In genomic region chr19:46356701-46357138, GRCm38 (mm10) we compare ENCODE assay signal across 8 mouse cellular contexts. TPM values are rescaled to one million over a fixed set of nuclear protein-coding genes. Genes with fewer than 3 reads are reported as not detected.
DNase-seq lines count a peak whose midpoint lies in the region; ATAC-seq and TF ChIP-seq lines count a peak whose summit lies in the region.

No protein-coding gene starts in this region.

- H3K9ac ChIP-seq in hindbrain, embryonic 14.5 days = peak overlapping the region; percentile 74

- POLR2A ChIA-PET in Patski (lab: Charles Lee) = no interaction called here

- under 1% methylated on average over 29 of the region's 29 CpGs for WGBS in hindbrain, embryonic 14.5 days

- DNase-seq in Patski (ENCODE audit: low read depth, low spot score) = peak; percentile 64
- DNase-seq in cerebellum, postnatal 14 days = peak; percentile 96 to 99
- peak; percentile 79 to 82 for DNase-seq in frontal cortex, postnatal 14 days (ENCODE audit: low spot score in 2 of 2)
- DNase-seq in hindbrain, embryonic 14.5 days (ENCODE audit: low spot score) = peak; percentile 89
- DNase-seq in layer of hippocampus, postnatal 36 days = peak; percentile 88 to 90
- peak; percentile 91 for DNase-seq in lung, postnatal 25 days (ENCODE audit: low spot score)
- DNase-seq in retina, embryonic 14.5 days (ENCODE audit: low spot score) = peak; percentile 89
- peak; percentile 81 to 90 for DNase-seq in thymus, postnatal 36 days

- CTCF ChIA-PET in Patski (lab: Charles Lee) = interaction anchor here (0.5 to 1.7 kb wide), 5 partner anchors 12 to 184 kb away, joined by 3 to 4 read pairs (median 4); no protein-coding TSS in a partner anchor

- TF ChIP-seq CTCF in Patski (IDR thresholded peaks at IDR 0.05) = no peak

- 0 out of 2 replicates have a peak, but pooled peaks cover 4% of the 10 kb centered on the region for H3K4me1 ChIP-seq in hindbrain, embryonic 14.5 days (replicated peaks; ENCODE audit: control insufficient read depth, insufficient read depth, low read length)

- peak overlapping the region; percentile 48 for H3K4me3 ChIP-seq in hindbrain, embryonic 14.5 days (replicated peaks; ENCODE audit: low read length)

- H3K4me2 ChIP-seq in hindbrain, embryonic 14.5 days (replicated peaks) = peak overlapping the region; percentile 82

- ATAC-seq in Patski = peak; percentile 80
- ATAC-seq in hindbrain, embryonic 14.5 days (ENCODE audit: low FRiP score) = peak; percentile 91

- H3K27ac ChIP-seq in hindbrain, embryonic 14.5 days = 0 out of 2 replicates have a peak overlapping the region, but pooled peaks have one; percentile 22

- in situ Hi-C loops in Patski (cut with MboI; ENCODE audit: low pct_unique_long_range_greater_than_20kb) = no loop called here

- H3K9me3 ChIP-seq in hindbrain, embryonic 14.5 days (ENCODE audit: control insufficient read depth, low read length) = no peaks in the 10 kb centered on the region

- H3K36me3 ChIP-seq in hindbrain, embryonic 14.5 days (replicated peaks; ENCODE audit: control insufficient read depth, insufficient read depth) = no peaks in the 10 kb centered on the region

- H3K27me3 ChIP-seq in Patski = no peaks in the 10 kb centered on the region
- no peaks in the 10 kb centered on the region; the same call in 1 of the 2 replicates for H3K27me3 ChIP-seq in hindbrain, embryonic 14.5 days (ENCODE audit: control insufficient read depth, insufficient read depth, low read length)

RNA-seq across cellular contexts. Expression of gene 2310034G01Rik, which starts 6.6 kb away (rescaled TPM):
- 0.42 TPM for polyA plus RNA-seq in Patski (2021)
- 2.5 and 2.8 TPM in 2 replicates for polyA plus RNA-seq in hindbrain, embryonic 14.5 days (2014; fragmentation: Nextera tagmentation; extraction: Ambion mirVana)
- total RNA-seq in layer of hippocampus, postnatal 36 days (2021) = 1 to 10 TPM; 1.1 to 1.2 TPM

RNA-seq across cellular contexts. Expression of gene Mfsd13a, which starts 15.8 kb away (rescaled TPM):
- polyA plus RNA-seq in Patski (2021) = 11.7 TPM
- polyA plus RNA-seq in hindbrain, embryonic 14.5 days (2014; fragmentation: Nextera tagmentation; extraction: Ambion mirVana) = 9.9 and 10.0 TPM in 2 replicates
- 10 to 100 TPM; 28.2 to 30.3 TPM for total RNA-seq in layer of hippocampus, postnatal 36 days (2021)

RNA-seq across cellular contexts. Expression of gene Cuedc2, which starts 18.2 kb away (rescaled TPM):
- polyA plus RNA-seq in Patski (2021) = 264 TPM
- polyA plus RNA-seq in hindbrain, embryonic 14.5 days (2014; fragmentation: Nextera tagmentation; extraction: Ambion mirVana) = 318 and 321 TPM in 2 replicates
- 100 to 1,000 TPM; 164 to 167 TPM for total RNA-seq in layer of hippocampus, postnatal 36 days (2021)

RNA-seq across cellular contexts. Expression of gene Fbxl15, which starts 28.7 kb away (rescaled TPM):
- 13.9 TPM for polyA plus RNA-seq in Patski (2021)
- polyA plus RNA-seq in hindbrain, embryonic 14.5 days (2014; fragmentation: Nextera tagmentation; extraction: Ambion mirVana) = 45.5 and 49.1 TPM in 2 replicates
- 10 to 100 TPM; 28.3 to 33.6 TPM for total RNA-seq in layer of hippocampus, postnatal 36 days (2021)

RNA-seq across cellular contexts. Expression of gene Psd, which starts 29.8 kb away (rescaled TPM):
- polyA plus RNA-seq in Patski (2021) = 11.9 TPM
- 131 and 152 TPM in 2 replicates for polyA plus RNA-seq in hindbrain, embryonic 14.5 days (2014; fragmentation: Nextera tagmentation; extraction: Ambion mirVana)
- total RNA-seq in layer of hippocampus, postnatal 36 days (2021) = 100 to 1,000 TPM; 731 to 733 TPM

Comparison
In these comparisons a context has a peak if more than half of its experiments do, and no peak if none do; other contexts are left out.
1. Peak in every context shown above with its lines: DNase-seq, ATAC-seq, H3K4me3 ChIP-seq and H3K27ac ChIP-seq.